Mouse (Mus musculus) heart, adult 2 months (tissue): ENCODE measurements at regions not wholly inside any gene's neighbourhood (a gene's known extent, or its start where the extent isn't known, plus 50 kb on each side); places are given as distances from the start of the nearest gene placed in this dataset.

ENCODE experiments used
- DNase-seq, 2 experiments: peaks; one replicate each; pipeline ENCODE4 v3.0.0; 2021
- H3K27ac ChIP-seq: fragments of 200-600 bp; 2 replicates; pipeline ENCODE4 v1.8.1; 2022
- H3K27me3 ChIP-seq: fragments of 200-500 bp; 2 replicates; pipeline ENCODE4 v1.6.1; 2012; ENCODE audit warnings: mild to moderate bottlenecking, low read length, inconsistent platforms, mixed read lengths; ENCODE audit not compliant: control insufficient read depth, insufficient read depth
- H3K36me3 ChIP-seq: fragments of 200-500 bp; 2 replicates; pipeline ENCODE4 v1.6.1; 2012; ENCODE audit warnings: low read length, inconsistent platforms; ENCODE audit not compliant: control insufficient read depth, insufficient read depth
- H3K4me1 ChIP-seq: fragments of 200-500 bp; 2 replicates; pipeline ENCODE4 v1.6.1; 2011; ENCODE audit warnings: low read length; ENCODE audit not compliant: control insufficient read depth, insufficient read depth
- H3K4me3 ChIP-seq: fragments of 200-600 bp; 2 replicates; pipeline ENCODE4 v1.8.1; 2022
- H3K79me2 ChIP-seq: fragments of 200-500 bp; replicated peaks from 2 replicates; pipeline ENCODE4 v1.6.1; 2012; ENCODE audit warnings: mild to moderate bottlenecking, inconsistent platforms, low read length, moderate library complexity, mixed read lengths; ENCODE audit not compliant: control insufficient read depth, insufficient read depth
- H3K9ac ChIP-seq: fragments of 200-500 bp; 2 replicates; pipeline ENCODE4 v1.6.1; 2012; ENCODE audit warnings: low read depth, mild to moderate bottlenecking, control low read depth, inconsistent platforms, low read length, mixed read lengths
- CTCF ChIP-seq: fragments of 200-600 bp; IDR thresholded peaks from 2 replicates; pipeline ENCODE4 v1.8.1; 2022; ENCODE audit warnings: antibody characterized with exemption, mild to moderate bottlenecking, moderate library complexity
- EP300 ChIP-seq: fragments of 200-500 bp; IDR thresholded peaks from 2 replicates; pipeline ENCODE4 v1.6.1; 2011; ENCODE audit warnings: low read depth, low read length, control low read depth; ENCODE audit not compliant: insufficient read depth
- POLR2A ChIP-seq: fragments of 200-500 bp; IDR thresholded peaks from 2 replicates; pipeline ENCODE4 v1.6.1; 2011; ENCODE audit warnings: mild to moderate bottlenecking, low read depth, low read length, control low read depth; ENCODE audit not compliant: insufficient read depth
- WGBS: fragments of 180-500 bp; shearing (Covaris S2); methylation state at CpG from one replicate; pipeline ENCODE4 v1.1.7; 2018; 5-methylcytosine and 5-hydroxymethylcytosine counted together
- intact Hi-C: fragments of 180-260 bp; cut with DNase I; formaldehyde crosslinking; loops from one replicate; pipeline ENCODE4 v1.15.1; 2025

- WGBS, result 36% methylated on average over 4 of the region's 4 CpGs
- no peak for DNase-seq
- no peak overlapping the region for H3K9ac ChIP-seq
- TF ChIP-seq CTCF (no peak), POLR2A (no peak), EP300 (no peak)
- no peaks in the 10 kb centered on the region for H3K27me3 ChIP-seq
- no peaks in the 10 kb centered on the region for H3K79me2 ChIP-seq
- no peaks in the 10 kb centered on the region for H3K4me1 ChIP-seq
- no peak overlapping the region for H3K27ac ChIP-seq
- intact Hi-C loops, result no loop called here
- H3K36me3 ChIP-seq, result no peaks in the 10 kb centered on the region
- H3K4me3 ChIP-seq, result no peak overlapping the region
Observed at GRCm38 (mm10) chr16:25140164-25140563, 146.5 kb upstream of the Tprg start.

- Histone ChIP-seq H3K36me3 (no peaks in the 10 kb centered on the region), H3K79me2 (no peaks in the 10 kb centered on the region)
- WGBS, result 56% methylated on average over 4 of the region's 4 CpGs
Observed at GRCm38 (mm10) chr16:25147486-25147885, 139.1 kb upstream of the Tprg start.

GRCm38 (mm10) chr16:25149186-25149585 is 137.4 kb upstream of the Tprg start:
- Histone ChIP-seq H3K27ac (no peak overlapping the region), H3K79me2 (no peaks in the 10 kb centered on the region), H3K27me3 (no peaks in the 10 kb centered on the region), H3K36me3 (no peaks in the 10 kb centered on the region), H3K9ac (no peak overlapping the region), H3K4me3 (no peak overlapping the region), H3K4me1 (no peaks in the 10 kb centered on the region)
- intact Hi-C loops, result no loop called here
- 76% methylated on average over 1 of the region's 1 CpGs for WGBS
- TF ChIP-seq POLR2A, result no peak
- no peak for TF ChIP-seq CTCF
- no peak for TF ChIP-seq EP300
- DNase-seq, result no peak

More at GRCm38 (mm10) chr16:25147486-25147885, 139.1 kb upstream of the Tprg start:
- no peak overlapping the region for H3K27ac ChIP-seq
- intact Hi-C loops, result no loop called here
- no peak overlapping the region for H3K9ac ChIP-seq
- H3K4me1 ChIP-seq, result no peaks in the 10 kb centered on the region
- H3K4me3 ChIP-seq, result no peak overlapping the region
- no peak for DNase-seq
- TF ChIP-seq EP300 (no peak), CTCF (no peak), POLR2A (no peak)
- H3K27me3 ChIP-seq, result no peaks in the 10 kb centered on the region

GRCm38 (mm10) chr16:25176870-25177269 is 109.7 kb upstream of the Tprg start:
- H3K4me1 ChIP-seq, result no peaks in the 10 kb centered on the region
- intact Hi-C loops, result no loop called here
- no peak for TF ChIP-seq CTCF
- no peak for TF ChIP-seq POLR2A
- TF ChIP-seq EP300, result no peak
- no peak overlapping the region for H3K27ac ChIP-seq
- no peak overlapping the region for H3K9ac ChIP-seq
- H3K4me3 ChIP-seq, result no peak overlapping the region
- no peaks in the 10 kb centered on the region for H3K79me2 ChIP-seq
- H3K36me3 ChIP-seq, result no peaks in the 10 kb centered on the region
- no peaks in the 10 kb centered on the region for H3K27me3 ChIP-seq
- DNase-seq, result no peak

GRCm38 (mm10) chr16:25178055-25178454 is 108.6 kb upstream of the Tprg start:
- H3K79me2 ChIP-seq, result no peaks in the 10 kb centered on the region
- H3K4me1 ChIP-seq, result no peaks in the 10 kb centered on the region
- intact Hi-C loops, result no loop called here
- H3K4me3 ChIP-seq, result no peak overlapping the region
- no peak overlapping the region for H3K9ac ChIP-seq
- H3K27ac ChIP-seq, result no peak overlapping the region
- TF ChIP-seq EP300, result no peak
- TF ChIP-seq CTCF, result no peak
- TF ChIP-seq POLR2A, result no peak
- WGBS, result 46% methylated on average over 2 of the region's 2 CpGs
- DNase-seq, result no peak
- no peaks in the 10 kb centered on the region for H3K36me3 ChIP-seq
- H3K27me3 ChIP-seq, result no peaks in the 10 kb centered on the region

GRCm38 (mm10) chr16:25181939-25182338 is 104.7 kb upstream of the Tprg start:
- no peak for TF ChIP-seq POLR2A
- TF ChIP-seq CTCF, result no peak
- no peak for TF ChIP-seq EP300
- 87% methylated on average over 6 of the region's 6 CpGs for WGBS
- H3K79me2 ChIP-seq, result no peaks in the 10 kb centered on the region
- no peak overlapping the region for H3K9ac ChIP-seq
- H3K27ac ChIP-seq, result no peak overlapping the region
- DNase-seq, result no peak
- H3K4me1 ChIP-seq, result no peaks in the 10 kb centered on the region
- intact Hi-C loops, result no loop called here
- no peaks in the 10 kb centered on the region for H3K27me3 ChIP-seq
- H3K4me3 ChIP-seq, result no peak overlapping the region
- no peaks in the 10 kb centered on the region for H3K36me3 ChIP-seq
